ENCODE assay signal across 8 mouse cellular contexts in the genomic region with DNA sequence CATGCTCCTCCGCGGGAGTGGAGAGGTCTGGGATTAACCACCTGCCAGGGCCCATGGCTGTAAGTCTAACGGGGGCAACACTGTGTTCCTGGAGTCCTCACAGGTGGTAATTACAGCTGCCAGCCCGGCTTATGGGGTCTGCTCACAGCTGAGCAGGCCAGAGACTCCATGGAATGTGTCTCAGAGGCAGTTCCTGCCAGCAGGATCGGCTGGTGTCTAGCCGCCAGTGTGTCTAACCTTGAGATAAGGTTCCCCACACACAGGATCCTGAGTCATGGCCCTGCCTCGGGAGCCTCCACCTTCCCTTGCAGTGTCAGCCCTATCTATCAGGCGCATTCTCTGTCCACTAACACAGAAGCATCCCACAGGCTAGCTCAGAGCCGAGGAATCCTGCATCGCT. TPM values are rescaled to one million over a fixed set of nuclear protein-coding genes. Genes with fewer than 3 reads are reported as not detected.
DNase-seq lines count a peak whose midpoint lies in the region; ATAC-seq and TF ChIP-seq lines count a peak whose summit lies in the region.
"Had no signal": no experiment of that assay in that cellular context is flagged by ENCODE, and none has a peak within 500 bp of the region (broad histone marks: within the 10 kb centered on the region; RNA-seq: fewer than 3 reads in every experiment).

No protein-coding gene starts in this region.

- ATAC-seq in intestine, postnatal 0 days, result peak; percentile 49
- ATAC-seq in neural tube, embryonic 15.5 days (ENCODE audit: low FRiP score), result no peak

- peak overlapping the region; percentile 50 for H3K4me3 ChIP-seq in E14TG2a.4 (replicated peaks; ENCODE audit: low read length)
- no peak overlapping the region for H3K4me3 ChIP-seq in intestine, postnatal 0 days (ENCODE audit: low read depth, low read length)
- H3K4me3 ChIP-seq in neural tube, embryonic 15.5 days (replicated peaks), result no peak overlapping the region

- H3K27me3 ChIP-seq in E14TG2a.4 (ENCODE audit: insufficient read depth, low read length), result peaks cover 32% of the 10 kb centered on the region
- H3K27me3 ChIP-seq in intestine, postnatal 0 days (replicated peaks; ENCODE audit: control insufficient read depth, insufficient read depth, low read length), result no peaks in the 10 kb centered on the region
- no peaks in the 10 kb centered on the region for H3K27me3 ChIP-seq in neural tube, embryonic 15.5 days (replicated peaks)

- TF ChIP-seq CTCF in E14TG2a.4 (conservative IDR thresholded peaks at IDR 0.05; ENCODE audit: low read length), result no peak
- no peak for TF ChIP-seq CTCF in intestine, postnatal 0 days (IDR thresholded peaks at IDR 0.05; ENCODE audit: low read depth)

- H3K9me3 ChIP-seq in E14TG2a.4 (ENCODE audit: low read length), result no peaks in the 10 kb centered on the region
- H3K9me3 ChIP-seq in intestine, postnatal 0 days (ENCODE audit: control insufficient read depth), result no peaks in the 10 kb centered on the region
- H3K9me3 ChIP-seq in neural tube, embryonic 15.5 days (replicated peaks), result no peaks in the 10 kb centered on the region

- no peak overlapping the region for H3K27ac ChIP-seq in intestine, postnatal 0 days (ENCODE audit: low read depth, low read length)
- no peak overlapping the region for H3K27ac ChIP-seq in neural tube, embryonic 15.5 days (replicated peaks)

- H3K9ac ChIP-seq in intestine, postnatal 0 days (ENCODE audit: low read depth, low read length), result no peak overlapping the region
- no peak overlapping the region for H3K9ac ChIP-seq in neural tube, embryonic 15.5 days (replicated peaks)

- WGBS in intestine, postnatal 0 days, result 37% methylated on average over 10 of the region's 10 CpGs
- WGBS in neural tube, embryonic 15.5 days, result 58% methylated on average over 10 of the region's 10 CpGs

- peak; percentile 40 for DNase-seq in 416B (ENCODE audit: low read depth)
- DNase-seq in heart, adult 11 months, result peak; percentile 96
- DNase-seq in layer of hippocampus, adult 8-10 months (ENCODE audit: low spot score in 2 of 2), result no peak
- no peak for DNase-seq in right cerebral cortex, postnatal 25 days
- DNase-seq: lung, adult 18-20 months had no signal

- peaks cover 38% of the 10 kb centered on the region for H3K4me1 ChIP-seq in E14TG2a.4 (replicated peaks; ENCODE audit: low read depth, low read length)
- H3K4me1 ChIP-seq in intestine, postnatal 0 days (replicated peaks; ENCODE audit: control insufficient read depth, insufficient read depth, low read length), result no peaks in the 10 kb centered on the region; the same call in 1 of the 2 replicates
- peaks cover 48% of the 10 kb centered on the region for H3K4me1 ChIP-seq in neural tube, embryonic 15.5 days

- H3K36me3 ChIP-seq in E14TG2a.4 (ENCODE audit: insufficient read depth, low read length), result no peaks in the 10 kb centered on the region
- H3K36me3 ChIP-seq in intestine, postnatal 0 days (ENCODE audit: control insufficient read depth, insufficient read depth), result no peaks in the 10 kb centered on the region
- no peaks in the 10 kb centered on the region for H3K36me3 ChIP-seq in neural tube, embryonic 15.5 days

- H3K4me2 ChIP-seq in intestine, postnatal 0 days (replicated peaks; ENCODE audit: low read depth), result no peak overlapping the region
- no peak overlapping the region for H3K4me2 ChIP-seq in neural tube, embryonic 15.5 days

RNA-seq across cellular contexts. Expression of a gene that starts 41.0 kb away (rescaled TPM):
- 1.7 TPM in 2 replicates for polyA plus RNA-seq in intestine, postnatal 0 days (2015; fragmentation: Nextera tagmentation; extraction: Ambion mirVana)
- 4.7 and 4.9 TPM in 2 replicates for polyA plus RNA-seq in neural tube, embryonic 15.5 days (2015; fragmentation: Nextera tagmentation; extraction: Ambion mirVana)
- 10 to 100 TPM; 24.6 to 31.4 (median 28.1) TPM for total RNA-seq in layer of hippocampus, adult 8-10 months (2022)

Comparison
In these comparisons a context has a peak if more than half of its experiments do, and no peak if none do; other contexts are left out.
1. DNase-seq: peak in 416B (single experiment) and heart, adult 11 months (single experiment); none in layer of hippocampus, adult 8-10 months (0 of 2) and right cerebral cortex, postnatal 25 days (single experiment).